Mouse (Mus musculus): ENCODE measurements around the gene Nos2. TPM values are rescaled to one million over a fixed set of nuclear protein-coding genes. Genes with fewer than 3 reads are reported as not detected.

The Nos2 gene
- 1 to 10 TPM in 1 of 2 experiments, under 1 TPM in 1; 0.66 to 1.7 TPM for total RNA-seq (2021)
- long read RNA-seq, experiment 1, partial matches to known transcripts, result 0 of 4 reads
- long read RNA-seq, experiment 1, other reads (novel, unspliced or antisense), result 0 of 4 reads
- long read RNA-seq, experiment 2, partial matches to known transcripts, result 1 of 5 reads
- long read RNA-seq, experiment 2, other reads (novel, unspliced or antisense), result 0 of 5 reads

- no peak for DNase-seq (ENCODE audit: low spot score)
Measured at GRCm38 (mm10) chr11:78920411-78920939, at the start of gene Nos2. Nos2 (plus strand) TSS chr11:78920787.

- no peak for DNase-seq (ENCODE audit: low spot score)
Measured at GRCm38 (mm10) chr11:78870891-78871290, 49.7 kb upstream of the Nos2 start.

- DNase-seq (ENCODE audit: low spot score), result no peak
Measured at GRCm38 (mm10) chr11:78872782-78873181, 47.8 kb upstream of the Nos2 start.

- no peak for DNase-seq (ENCODE audit: low spot score)
Measured at GRCm38 (mm10) chr11:78879727-78880126, 40.9 kb upstream of the Nos2 start.

GRCm38 (mm10) chr11:78886693-78887092 is 33.9 kb upstream of the Nos2 start:
- peak; percentile 2 for DNase-seq (ENCODE audit: low spot score)

GRCm38 (mm10) chr11:78887102-78887971 is 33.2 kb upstream of the Nos2 start:
- peak; percentile 83 for DNase-seq (ENCODE audit: low spot score)

- no peak for DNase-seq (ENCODE audit: low spot score)
Measured at GRCm38 (mm10) chr11:78889156-78889555, 31.4 kb upstream of the Nos2 start.

GRCm38 (mm10) chr11:78896357-78897123 is 24.0 kb upstream of the Nos2 start:
- DNase-seq (ENCODE audit: low spot score), result no peak

- DNase-seq (ENCODE audit: low spot score), result no peak
Measured at GRCm38 (mm10) chr11:78915473-78915872, 5.1 kb upstream of the Nos2 start.

GRCm38 (mm10) chr11:78916410-78916809 is 4.2 kb upstream of the Nos2 start:
- DNase-seq (ENCODE audit: low spot score), result no peak

- no peak for DNase-seq (ENCODE audit: low spot score)
Measured at GRCm38 (mm10) chr11:78919745-78920144, 842 bp upstream of the Nos2 start.

GRCm38 (mm10) chr11:78922678-78923407 is 2.3 kb downstream of the Nos2 start:
- peak; percentile 24 for DNase-seq (ENCODE audit: low spot score)

GRCm38 (mm10) chr11:78924111-78924510 is 3.5 kb downstream of the Nos2 start:
- no peak for DNase-seq (ENCODE audit: low spot score)

GRCm38 (mm10) chr11:78924916-78925315 is 4.3 kb downstream of the Nos2 start:
- DNase-seq (ENCODE audit: low spot score), result no peak

- peak; percentile 74 for DNase-seq (ENCODE audit: low spot score)
Measured at GRCm38 (mm10) chr11:78929345-78929744, 8.8 kb downstream of the Nos2 start.

GRCm38 (mm10) chr11:78934307-78934706 is 13.7 kb downstream of the Nos2 start:
- no peak for DNase-seq (ENCODE audit: low spot score)

GRCm38 (mm10) chr11:78934727-78935126 is 14.1 kb downstream of the Nos2 start:
- DNase-seq (ENCODE audit: low spot score), result no peak

GRCm38 (mm10) chr11:78935178-78935577 is 14.6 kb downstream of the Nos2 start:
- no peak for DNase-seq (ENCODE audit: low spot score)

GRCm38 (mm10) chr11:78943083-78943482 is 22.5 kb downstream of the Nos2 start:
- no peak for DNase-seq (ENCODE audit: low spot score)

GRCm38 (mm10) chr11:78950365-78950764 is 29.8 kb downstream of the Nos2 start:
- no peak for DNase-seq (ENCODE audit: low spot score)

GRCm38 (mm10) chr11:78952467-78952866 is 31.9 kb downstream of the Nos2 start:
- DNase-seq (ENCODE audit: low spot score), result no peak
